Mouse (Mus musculus): ENCODE measurements at regions not wholly inside any gene's neighbourhood (a gene's known extent, or its start where the extent isn't known, plus 50 kb on each side); places are given as distances from the start of the nearest gene placed in this dataset.
"Not testable (repeated sequence)": the region's sequence is repeated elsewhere in the genome, so short reads cannot be mapped to it uniquely, and the experiment has no call there.

DNA sequence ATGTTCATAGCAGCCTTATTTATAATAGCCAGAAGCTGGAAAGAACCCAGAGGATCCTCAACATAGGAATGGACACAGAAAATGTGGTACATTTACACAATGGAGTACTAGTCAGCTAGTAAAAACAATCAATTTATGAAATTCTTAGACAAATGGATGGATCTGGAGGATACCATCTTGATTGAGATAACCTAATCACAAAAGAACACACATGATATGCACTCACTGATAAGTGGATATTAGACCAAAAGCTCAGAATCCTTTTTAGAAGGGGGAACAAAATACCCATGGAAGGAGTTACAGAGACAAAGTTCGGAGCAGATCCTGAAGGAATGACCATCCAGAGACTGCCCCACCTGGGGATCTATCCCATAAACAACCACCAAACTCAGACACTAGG lies 60.9 kb upstream of the Prkar2b start:
- not testable (repeated sequence) for H3K9me3 ChIP-seq (replicated peaks; ENCODE audit: insufficient read depth, low read length); H3K79me2 ChIP-seq (ENCODE audit: control insufficient read depth, insufficient read depth, low read length, poor library complexity); H3K27me3 ChIP-seq (ENCODE audit: control insufficient read depth in 1 of 2, insufficient read depth in 2 of 2, low read length in 2 of 2); H3K9ac ChIP-seq (ENCODE audit: control insufficient read depth, low read depth, low read length, poor library complexity, severe bottlenecking); H3K4me3 ChIP-seq (ENCODE audit: control insufficient read depth in 1 of 2, insufficient read depth in 1 of 2, low read depth in 2 of 2, low read length in 2 of 2); DNase-seq (ENCODE audit: low read depth, low spot score)
- Histone ChIP-seq H3K27ac (ENCODE audit: control insufficient read depth, low read depth, low read length) (peak overlapping the region; percentile 74; the same call in 1 of the 2 replicates), H3K36me3 (ENCODE audit: control insufficient read depth in 1 of 2, insufficient read depth in 2 of 2, low read length in 2 of 2) (peaks cover 0 to 23% of the 10 kb centered on the region in 2 experiments; a peak in 2 of 4 replicates), H3K4me1 (ENCODE audit: control insufficient read depth in 1 of 2, insufficient read depth in 2 of 2, low read length in 2 of 2) (peaks cover 6 to 20% of the 10 kb centered on the region in 2 experiments)
- TF ChIP-seq GATA1 (IDR thresholded peaks at IDR 0.05; ENCODE audit: low read depth, low read length), result peak; percentile 33; the same call in 1 of the 2 replicates

DNA sequence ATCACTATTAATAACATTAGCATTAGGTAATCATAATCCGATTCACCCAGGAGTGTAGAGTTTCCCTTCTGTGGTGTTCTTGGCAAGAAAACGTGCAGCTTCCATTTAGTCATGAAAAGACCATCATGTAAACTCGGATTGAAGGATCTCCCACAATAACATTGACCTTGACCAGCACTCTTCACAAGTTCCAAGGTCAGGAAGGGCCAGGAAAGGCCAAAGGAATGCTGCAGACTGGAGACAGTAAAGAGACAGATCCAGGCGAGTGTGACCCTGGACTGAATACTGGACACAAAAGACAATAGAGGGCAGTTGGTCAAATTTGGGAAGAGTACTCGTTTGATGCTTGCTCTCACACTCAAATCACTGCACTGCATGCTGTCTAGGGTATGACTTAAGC lies 51.6 kb upstream of the Prkar2b start:
- H3K79me2 ChIP-seq (ENCODE audit: control insufficient read depth, insufficient read depth, low read length, poor library complexity), result no peaks in the 10 kb centered on the region
- H3K27ac ChIP-seq (ENCODE audit: control insufficient read depth, low read depth, low read length), result no peak overlapping the region
- no peaks in the 10 kb centered on the region for H3K27me3 ChIP-seq (ENCODE audit: control insufficient read depth in 1 of 2, insufficient read depth in 2 of 2, low read length in 2 of 2)
- no peak for TF ChIP-seq POLR2AphosphoS5 (IDR thresholded peaks at IDR 0.05; ENCODE audit: borderline replicate concordance, low read depth, low read length)
- TF ChIP-seq EP300 (IDR thresholded peaks at IDR 0.05; ENCODE audit: low read depth in 1 of 2, low read length in 2 of 2), result no peak
- H3K9me3 ChIP-seq (replicated peaks; ENCODE audit: insufficient read depth, low read length), result no peaks in the 10 kb centered on the region
- H3K4me1 ChIP-seq (ENCODE audit: control insufficient read depth in 1 of 2, insufficient read depth in 2 of 2, low read length in 2 of 2), result peaks cover 19 to 30% of the 10 kb centered on the region in 2 experiments
- H3K36me3 ChIP-seq (ENCODE audit: control insufficient read depth in 1 of 2, insufficient read depth in 2 of 2, low read length in 2 of 2), result peaks cover 0 to 23% of the 10 kb centered on the region in 2 experiments; a peak in 2 of 4 replicates
- H3K9ac ChIP-seq (ENCODE audit: control insufficient read depth, low read depth, low read length, poor library complexity, severe bottlenecking), result no peak overlapping the region
- no peak overlapping the region for H3K4me3 ChIP-seq (ENCODE audit: control insufficient read depth in 1 of 2, insufficient read depth in 1 of 2, low read depth in 2 of 2, low read length in 2 of 2)
- no peak for DNase-seq (ENCODE audit: low read depth, low spot score)

DNA sequence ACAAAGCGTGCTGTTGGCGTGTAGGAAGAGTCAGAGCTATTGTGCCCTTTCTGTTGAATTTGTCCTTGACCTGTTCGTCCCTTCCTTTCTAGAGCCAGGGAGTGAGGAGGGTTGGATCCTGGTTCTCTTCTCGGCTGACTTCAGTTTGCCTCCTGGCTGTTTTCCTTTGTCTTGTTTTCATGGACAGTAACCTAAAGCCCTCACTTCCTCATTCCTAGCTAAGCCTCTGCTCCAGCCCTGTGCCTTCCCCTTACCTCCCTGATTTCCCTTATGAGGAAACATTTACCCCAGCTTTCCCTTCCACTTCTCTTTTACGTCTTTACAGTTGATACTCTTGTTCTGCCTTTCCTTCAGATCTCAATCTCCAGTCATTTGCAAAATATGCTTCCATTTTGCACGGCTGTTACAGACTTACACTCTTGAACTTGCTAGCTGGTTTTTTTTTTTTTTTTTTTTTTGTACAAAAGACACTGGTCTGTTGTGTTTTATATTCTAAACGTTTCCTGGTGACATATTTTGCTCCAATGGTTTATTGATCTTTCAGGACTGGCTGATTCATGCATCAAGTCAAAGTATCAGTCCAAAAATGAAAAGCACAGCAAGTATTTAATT lies 50.5 kb upstream of the Prkar2b start:
- peak overlapping the region; percentile 89 for H3K27ac ChIP-seq (ENCODE audit: control insufficient read depth, low read depth, low read length)
- peak; percentile 51 for TF ChIP-seq ETS1 (IDR thresholded peaks at IDR 0.05; ENCODE audit: low read depth, low read length)
- peak; percentile 47 to 61; a peak in 3 of 4 replicates for TF ChIP-seq EP300 (IDR thresholded peaks at IDR 0.05; ENCODE audit: low read depth in 1 of 2, low read length in 2 of 2)
- peak; percentile 92 for TF ChIP-seq ZNF384 (IDR thresholded peaks at IDR 0.05; ENCODE audit: low read depth, low read length)
- peak; percentile 58 for TF ChIP-seq RCOR1 (IDR thresholded peaks at IDR 0.05; ENCODE audit: low read depth, low read length)
- TF ChIP-seq SIN3A (IDR thresholded peaks at IDR 0.05; ENCODE audit: low read length), result peak; percentile 12; the same call in 1 of the 2 replicates
- no peak for TF ChIP-seq MAZ (IDR thresholded peaks at IDR 0.05; ENCODE audit: low read depth, low read length)
- TF ChIP-seq TBP (IDR thresholded peaks at IDR 0.05; ENCODE audit: low read depth, low read length), result 0 out of 2 replicates have a peak, but pooled peaks have one; percentile 53
- no peak; the same call in 1 of the 2 replicates for TF ChIP-seq MAX (IDR thresholded peaks at IDR 0.05; ENCODE audit: low read length)
- no peak for TF ChIP-seq SMC3 (IDR thresholded peaks at IDR 0.05; ENCODE audit: low read depth, low read length)
- TF ChIP-seq NELFE (IDR thresholded peaks at IDR 0.05; ENCODE audit: low read depth, low read length), result no peak; the same call in 1 of the 2 replicates
- TF ChIP-seq POLR2A (IDR thresholded peaks at IDR 0.05; ENCODE audit: control insufficient read depth in 1 of 2, insufficient read depth in 1 of 2, low read depth in 1 of 2, low read length in 2 of 2, poor library complexity in 1 of 2), result no peak
- H3K9ac ChIP-seq (ENCODE audit: control insufficient read depth, low read depth, low read length, poor library complexity, severe bottlenecking), result peak overlapping the region; percentile 57
- peak; percentile 83 for DNase-seq (ENCODE audit: low read depth, low spot score)
- peaks cover 0 to 26% of the 10 kb centered on the region in 2 experiments; a peak in 2 of 4 replicates for H3K36me3 ChIP-seq (ENCODE audit: control insufficient read depth in 1 of 2, insufficient read depth in 2 of 2, low read length in 2 of 2)
- no peaks in the 10 kb centered on the region for H3K27me3 ChIP-seq (ENCODE audit: control insufficient read depth in 1 of 2, insufficient read depth in 2 of 2, low read length in 2 of 2)
- no peaks in the 10 kb centered on the region for H3K79me2 ChIP-seq (ENCODE audit: control insufficient read depth, insufficient read depth, low read length, poor library complexity)
- H3K9me3 ChIP-seq (replicated peaks; ENCODE audit: insufficient read depth, low read length), result no peaks in the 10 kb centered on the region
- peak overlapping the region; percentile 35 to 41 for H3K4me3 ChIP-seq (ENCODE audit: control insufficient read depth in 1 of 2, insufficient read depth in 1 of 2, low read depth in 2 of 2, low read length in 2 of 2)
- H3K4me1 ChIP-seq (ENCODE audit: control insufficient read depth in 1 of 2, insufficient read depth in 2 of 2, low read length in 2 of 2), result peaks cover 19 to 30% of the 10 kb centered on the region in 2 experiments

All from MEL (cell line).